26 mouse cellular contexts compared by ENCODE assay signal in the genomic region with DNA sequence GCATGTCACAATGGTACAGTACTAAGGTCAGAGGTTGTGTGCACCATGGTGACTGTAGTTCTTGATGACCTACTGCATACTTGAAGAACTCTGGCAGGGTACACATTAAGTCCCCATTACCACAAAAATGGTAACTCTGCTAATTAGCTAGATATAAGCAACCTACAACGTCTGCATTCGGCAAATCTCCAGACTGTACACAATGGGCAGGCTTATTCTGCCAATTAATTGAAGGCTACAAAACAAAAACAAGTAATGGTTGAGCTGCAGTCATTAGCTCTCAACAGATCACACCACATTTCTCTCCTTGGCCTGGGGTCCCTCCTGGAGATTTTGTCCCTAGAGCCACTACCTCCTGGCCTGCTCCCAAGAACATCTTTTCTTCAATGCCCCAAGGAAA.
DNase-seq lines count a peak whose midpoint lies in the region; ATAC-seq lines count a peak whose summit lies in the region.
"Had no signal": no experiment of that assay in that cellular context is flagged by ENCODE, and none has a peak within 500 bp of the region (broad histone marks: within the 10 kb centered on the region; RNA-seq: fewer than 3 reads in every experiment).

No protein-coding gene starts in this region.

- H3K4me2 ChIP-seq in forebrain, embryonic 13.5 days, result no peak overlapping the region
- no peak overlapping the region for H3K4me2 ChIP-seq in forebrain, embryonic 15.5 days (replicated peaks)
- H3K4me2 ChIP-seq: embryonic facial prominence, embryonic 13.5 days; heart, embryonic 12.5 days; heart, embryonic 15.5 days; hindbrain, embryonic 13.5 days; intestine, embryonic 15.5 days had no signal

- ATAC-seq in forebrain, embryonic 13.5 days, result peak; percentile 69
- ATAC-seq in forebrain, embryonic 15.5 days (replicated peaks), result peak; percentile 78
- ATAC-seq: activated CD4-positive, CD25-positive, alpha-beta regulatory T cell, adult 4 months; CD4-positive, CD25-positive, alpha-beta regulatory T cell, adult 4 months; hindbrain, embryonic 16.5 days; intestine, embryonic 15.5 days had no signal

- no peak overlapping the region for H3K9ac ChIP-seq in forebrain, embryonic 13.5 days
- H3K9ac ChIP-seq in forebrain, embryonic 15.5 days (replicated peaks), result no peak overlapping the region
- H3K9ac ChIP-seq: embryonic facial prominence, embryonic 13.5 days; heart, embryonic 12.5 days; heart, embryonic 15.5 days; hindbrain, embryonic 13.5 days; intestine, embryonic 15.5 days had no signal

- H3K9me3 ChIP-seq in forebrain, embryonic 13.5 days (replicated peaks), result no peaks in the 10 kb centered on the region
- no peaks in the 10 kb centered on the region for H3K9me3 ChIP-seq in forebrain, embryonic 10.5 days
- H3K9me3 ChIP-seq in forebrain, embryonic 15.5 days, result no peaks in the 10 kb centered on the region
- H3K9me3 ChIP-seq: embryonic facial prominence, embryonic 13.5 days; heart, embryonic 12.5 days; heart, embryonic 15.5 days; hindbrain, embryonic 10.5 days; hindbrain, embryonic 13.5 days; intestine, embryonic 15.5 days had no signal

- H3K27ac ChIP-seq in forebrain, embryonic 13.5 days, result no peak overlapping the region
- H3K27ac ChIP-seq in forebrain, embryonic 10.5 days, result no peak overlapping the region
- no peak overlapping the region for H3K27ac ChIP-seq in forebrain, embryonic 15.5 days (replicated peaks)
- H3K27ac ChIP-seq: embryonic facial prominence, embryonic 13.5 days; heart, embryonic 15.5 days; hindbrain, embryonic 10.5 days; hindbrain, embryonic 13.5 days; intestine, embryonic 15.5 days had no signal

- no peak overlapping the region for H3K4me3 ChIP-seq in forebrain, embryonic 13.5 days
- H3K4me3 ChIP-seq in forebrain, embryonic 10.5 days, result no peak overlapping the region
- H3K4me3 ChIP-seq in forebrain, embryonic 15.5 days, result no peak overlapping the region
- H3K4me3 ChIP-seq: embryonic facial prominence, embryonic 13.5 days; heart, embryonic 12.5 days; heart, embryonic 15.5 days; hindbrain, embryonic 10.5 days; hindbrain, embryonic 13.5 days; intestine, embryonic 15.5 days had no signal

- H3K27me3 ChIP-seq in forebrain, embryonic 13.5 days, result 0 out of 2 replicates have a peak, but pooled peaks cover 3% of the 10 kb centered on the region
- H3K27me3 ChIP-seq in forebrain, embryonic 10.5 days (ENCODE audit: poor library complexity, severe bottlenecking), result peaks cover 18% of the 10 kb centered on the region
- H3K27me3 ChIP-seq in forebrain, embryonic 15.5 days, result 0 out of 2 replicates have a peak, but pooled peaks cover 4% of the 10 kb centered on the region
- H3K27me3 ChIP-seq: embryonic facial prominence, embryonic 13.5 days; heart, embryonic 12.5 days; heart, embryonic 15.5 days; hindbrain, embryonic 13.5 days; intestine, embryonic 15.5 days had no signal

- H3K36me3 ChIP-seq in forebrain, embryonic 13.5 days (ENCODE audit: poor library complexity, severe bottlenecking), result no peaks in the 10 kb centered on the region
- H3K36me3 ChIP-seq in forebrain, embryonic 10.5 days (replicated peaks), result no peaks in the 10 kb centered on the region
- no peaks in the 10 kb centered on the region for H3K36me3 ChIP-seq in forebrain, embryonic 15.5 days
- H3K36me3 ChIP-seq: embryonic facial prominence, embryonic 13.5 days; heart, embryonic 12.5 days; heart, embryonic 15.5 days; hindbrain, embryonic 10.5 days; hindbrain, embryonic 13.5 days; intestine, embryonic 15.5 days had no signal

- WGBS in forebrain, embryonic 13.5 days, result 19% methylated on average over 2 of the region's 2 CpGs
- 60% methylated on average over 2 of the region's 2 CpGs for WGBS in forebrain, embryonic 10.5 days
- WGBS in forebrain, embryonic 15.5 days, result 6% methylated on average over 2 of the region's 2 CpGs

- H3K4me1 ChIP-seq in forebrain, embryonic 13.5 days, result peaks cover 13% of the 10 kb centered on the region
- peaks cover 11% of the 10 kb centered on the region; the same call in 1 of the 2 replicates for H3K4me1 ChIP-seq in forebrain, embryonic 10.5 days
- H3K4me1 ChIP-seq in forebrain, embryonic 15.5 days, result peaks cover 12% of the 10 kb centered on the region
- H3K4me1 ChIP-seq: hindbrain, embryonic 10.5 days; intestine, embryonic 15.5 days had no signal

- DNase-seq in forebrain, embryonic 10.5 days (ENCODE audit: extremely low spot score, low spot score), result no peak
- DNase-seq in retina, postnatal 1 day, result peak; percentile 56
- no peak for DNase-seq in retina, embryonic 14.5 days (ENCODE audit: low spot score)
- no peak for DNase-seq in adrenal gland, adult 2 months
- DNase-seq: adrenal gland, postnatal 10 days; cerebellum, adult 11 months; cerebellum, adult 2 months; cerebellum, adult 9-11 months; cerebellum, postnatal 25 days; gastrocnemius, postnatal 10 days; gastrocnemius, postnatal 36 days; heart, postnatal 10 days; heart, postnatal 36 days; kidney, adult 11 months; kidney, adult 8-10 months had no signal
